Mouse (Mus musculus) forebrain, embryonic 16.5 days (tissue): Measurements from ENCODE around the gene Ano6. TPM values are rescaled to one million over a fixed set of nuclear protein-coding genes. Genes with fewer than 3 reads are reported as not detected.

Experiments
- ATAC-seq: fragments of 200-750 bp; cut with Nextera tagmentation; 2 replicates; pipeline ENCODE4 v1.8.0; 2017; ENCODE audit warnings: mild to moderate bottlenecking, moderate library complexity
- H3K27ac ChIP-seq: fragments of 300-500 bp; sonication (generic); 2 replicates; pipeline ENCODE4 v1.5.1; 2014; ENCODE audit warnings: low read length, control low read depth
- H3K27me3 ChIP-seq: fragments of 300-500 bp; sonication (generic); replicated peaks from 2 replicates; pipeline ENCODE4 v1.6.1; 2014; ENCODE audit warnings: low read length; ENCODE audit not compliant: control insufficient read depth, insufficient read depth
- H3K36me3 ChIP-seq: fragments of 300-500 bp; sonication (generic); 2 replicates; pipeline ENCODE4 v1.6.1; 2014; ENCODE audit not compliant: control insufficient read depth, insufficient read depth
- H3K4me1 ChIP-seq: fragments of 300-500 bp; sonication (generic); replicated peaks from 2 replicates; pipeline ENCODE4 v1.6.1; 2014; ENCODE audit warnings: low read length; ENCODE audit not compliant: control insufficient read depth, insufficient read depth
- H3K4me2 ChIP-seq: fragments of 300-500 bp; sonication (generic); 2 replicates; pipeline ENCODE4 v1.6.1; 2014; ENCODE audit warnings: mild to moderate bottlenecking, low read length, control low read depth
- H3K4me3 ChIP-seq: fragments of 300-500 bp; sonication (generic); replicated peaks from 2 replicates; pipeline ENCODE4 v1.5.1; 2014; ENCODE audit warnings: mild to moderate bottlenecking, low read length, control low read depth
- H3K9ac ChIP-seq: fragments of 300-500 bp; sonication (generic); replicated peaks from 2 replicates; pipeline ENCODE4 v1.6.1; 2014; ENCODE audit warnings: low read depth, low read length, control low read depth
- H3K9me3 ChIP-seq: fragments of 300-500 bp; sonication (generic); 2 replicates; pipeline ENCODE4 v1.6.1; 2016; ENCODE audit warnings: low read length; ENCODE audit not compliant: control insufficient read depth
- WGBS: fragments of 180-500 bp; shearing (Covaris S2); extraction: QIAGEN DNeasy Blood & Tissue Kit; methylation state at CpG from one replicate; pipeline ENCODE4 v1.1.7; 2014; 5-methylcytosine and 5-hydroxymethylcytosine counted together
- polyA plus RNA-seq: library from polyadenylated mRNA; unstranded; fragments of >200 nt; fragmentation: Nextera tagmentation; extraction: Ambion mirVana; gene quantifications from 2 replicates; pipeline ENCODE4 v1.2.1, GENCODE M21; 2015

Ano6 gene
- polyA plus RNA-seq, 1 experiment from 2014 or later: 24.6 TPM

GRCm38 (mm10) chr15:95971302-95971701 is 180.7 kb downstream of the Ano6 start:
- ATAC-seq: no peak
- H3K27ac ChIP-seq: no peak overlapping the region
- H3K27me3 ChIP-seq: no peaks in the 10 kb centered on the region
- no peak overlapping the region for H3K9ac ChIP-seq
- H3K4me1 ChIP-seq: no peaks in the 10 kb centered on the region
- H3K9me3 ChIP-seq: no peaks in the 10 kb centered on the region
- H3K36me3 ChIP-seq: peaks cover 9% of the 10 kb centered on the region
- no peak overlapping the region for H3K4me2 ChIP-seq
- 93% methylated on average over 8 of the region's 8 CpGs for WGBS
- H3K4me3 ChIP-seq: no peak overlapping the region

GRCm38 (mm10) chr15:95972156-95972555 is 181.5 kb downstream of the Ano6 start:
- H3K4me3 ChIP-seq: no peak overlapping the region
- no peaks in the 10 kb centered on the region for H3K9me3 ChIP-seq
- peaks cover 9% of the 10 kb centered on the region for H3K36me3 ChIP-seq
- 95% methylated on average over 15 of the region's 15 CpGs for WGBS
- ATAC-seq: no peak
- H3K4me1 ChIP-seq: no peaks in the 10 kb centered on the region
- no peaks in the 10 kb centered on the region for H3K27me3 ChIP-seq
- no peak overlapping the region for H3K27ac ChIP-seq
- H3K9ac ChIP-seq: no peak overlapping the region
- H3K4me2 ChIP-seq: no peak overlapping the region

GRCm38 (mm10) chr15:95972621-95973020 is 182.0 kb downstream of the Ano6 start:
- Histone ChIP-seq H3K4me2 (no peak overlapping the region), H3K4me1 (no peaks in the 10 kb centered on the region), H3K36me3 (peaks cover 9% of the 10 kb centered on the region), H3K27me3 (no peaks in the 10 kb centered on the region), H3K27ac (no peak overlapping the region), H3K4me3 (no peak overlapping the region), H3K9ac (no peak overlapping the region), H3K9me3 (no peaks in the 10 kb centered on the region)
- ATAC-seq: no peak
- whole genome bisulfite sequencing: 97% methylated on average over 12 of the region's 12 CpGs

GRCm38 (mm10) chr15:95974021-95974597 is 183.5 kb downstream of the Ano6 start:
- Histone ChIP-seq H3K27ac (no peak overlapping the region), H3K27me3 (no peaks in the 10 kb centered on the region), H3K4me3 (no peak overlapping the region), H3K9me3 (no peaks in the 10 kb centered on the region), H3K9ac (no peak overlapping the region), H3K36me3 (peaks cover 9% of the 10 kb centered on the region), H3K4me2 (no peak overlapping the region), H3K4me1 (no peaks in the 10 kb centered on the region)
- WGBS: 92% methylated on average over 10 of the region's 10 CpGs
- ATAC-seq: no peak

- Histone ChIP-seq H3K4me2 (no peak overlapping the region), H3K9ac (no peak overlapping the region), H3K9me3 (no peaks in the 10 kb centered on the region), H3K27ac (no peak overlapping the region), H3K4me3 (no peak overlapping the region), H3K4me1 (no peaks in the 10 kb centered on the region), H3K27me3 (no peaks in the 10 kb centered on the region), H3K36me3 (peaks cover 9% of the 10 kb centered on the region)
- no peak for ATAC-seq
- WGBS: 62% methylated on average over 4 of the region's 4 CpGs
Measured at GRCm38 (mm10) chr15:95976156-95976876, 185.7 kb downstream of the Ano6 start.

- Histone ChIP-seq H3K27ac (no peak overlapping the region), H3K4me2 (no peak overlapping the region), H3K4me1 (no peaks in the 10 kb centered on the region), H3K36me3 (peaks cover 7% of the 10 kb centered on the region), H3K4me3 (no peak overlapping the region), H3K9me3 (no peaks in the 10 kb centered on the region), H3K9ac (no peak overlapping the region), H3K27me3 (no peaks in the 10 kb centered on the region)
- WGBS: 81% methylated on average over 8 of the region's 8 CpGs
- no peak for ATAC-seq
Measured at GRCm38 (mm10) chr15:95977169-95977938, 186.7 kb downstream of the Ano6 start.

- Histone ChIP-seq H3K36me3 (peaks cover 4% of the 10 kb centered on the region), H3K4me1 (no peaks in the 10 kb centered on the region), H3K9ac (no peak overlapping the region), H3K4me2 (no peak overlapping the region), H3K27me3 (no peaks in the 10 kb centered on the region), H3K27ac (no peak overlapping the region), H3K4me3 (no peak overlapping the region), H3K9me3 (no peaks in the 10 kb centered on the region)
- no peak for ATAC-seq
- 91% methylated on average over 3 of the region's 3 CpGs for WGBS
Measured at GRCm38 (mm10) chr15:95977939-95978252, 187.3 kb downstream of the Ano6 start.

- ATAC-seq: no peak
- H3K4me3 ChIP-seq: no peak overlapping the region
- no peaks in the 10 kb centered on the region for H3K9me3 ChIP-seq
- no peak overlapping the region for H3K4me2 ChIP-seq
- no peak overlapping the region for H3K9ac ChIP-seq
- no peaks in the 10 kb centered on the region for H3K36me3 ChIP-seq
- H3K27me3 ChIP-seq: no peaks in the 10 kb centered on the region
- no peaks in the 10 kb centered on the region for H3K4me1 ChIP-seq
- WGBS: 73% methylated on average over 5 of the region's 5 CpGs
- no peak overlapping the region for H3K27ac ChIP-seq
Measured at GRCm38 (mm10) chr15:95980641-95981040, 190.0 kb downstream of the Ano6 start.

GRCm38 (mm10) chr15:95987916-95988315 is 197.3 kb downstream of the Ano6 start:
- Histone ChIP-seq H3K9me3 (peaks cover 7% of the 10 kb centered on the region; the same call in 1 of the 2 replicates), H3K27ac (no peak overlapping the region), H3K9ac (no peak overlapping the region), H3K36me3 (no peaks in the 10 kb centered on the region), H3K4me2 (no peak overlapping the region), H3K4me1 (no peaks in the 10 kb centered on the region), H3K4me3 (no peak overlapping the region), H3K27me3 (no peaks in the 10 kb centered on the region)
- 90% methylated on average over 3 of the region's 3 CpGs for WGBS
- ATAC-seq: no peak
